In genomic region chr19:6037695-6038094, GRCm38 (mm10) we compare ENCODE assay signal across 22 mouse cellular contexts. TPM values are rescaled to one million over a fixed set of nuclear protein-coding genes. Genes with fewer than 3 reads are reported as not detected.
DNase-seq lines count a peak whose midpoint lies in the region; ATAC-seq and TF ChIP-seq lines count a peak whose summit lies in the region.
"Had no signal": no experiment of that assay in that cellular context is flagged by ENCODE, and none has a peak within 500 bp of the region (broad histone marks: within the 10 kb centered on the region; RNA-seq: fewer than 3 reads in every experiment).

No protein-coding gene starts in this region.

- H3K79me2 ChIP-seq in liver, adult 2 months (ENCODE audit: control insufficient read depth, insufficient read depth, low read length) = no peaks in the 10 kb centered on the region
- no peaks in the 10 kb centered on the region for H3K79me2 ChIP-seq in MEL (ENCODE audit: control insufficient read depth, insufficient read depth, low read length, poor library complexity)

- TF ChIP-seq EP300 in MEL (IDR thresholded peaks at IDR 0.05; ENCODE audit: low read depth in 1 of 2, low read length in 2 of 2) = peak in 1 of 2 experiments; percentile 10; a peak in 1 of 4 replicates

- H3K4me1 ChIP-seq in liver, adult 2 months (ENCODE audit: control insufficient read depth, insufficient read depth, low read length) = peaks cover 20% of the 10 kb centered on the region
- H3K4me1 ChIP-seq in liver, embryonic 12.5 days = 0 out of 2 replicates have a peak, but pooled peaks cover 5% of the 10 kb centered on the region
- H3K4me1 ChIP-seq in MEL (ENCODE audit: control insufficient read depth in 1 of 2, insufficient read depth in 2 of 2, low read length in 2 of 2) = peaks cover 0 to 3% of the 10 kb centered on the region in 2 experiments; a peak in 2 of 4 replicates
- peaks cover 25% of the 10 kb centered on the region for H3K4me1 ChIP-seq in small intestine, adult 2 months (ENCODE audit: control insufficient read depth, insufficient read depth, insufficient read length, low read length)
- H3K4me1 ChIP-seq in hindbrain, embryonic 14.5 days (replicated peaks; ENCODE audit: control insufficient read depth, insufficient read depth, low read length) = no peaks in the 10 kb centered on the region

- ATAC-seq in liver, embryonic 12.5 days = no peak
- no peak for ATAC-seq in megakaryocyte, adult 5-6 weeks (ENCODE audit: poor library complexity, severe bottlenecking)
- ATAC-seq in hindbrain, embryonic 14.5 days (ENCODE audit: low FRiP score) = no peak
- ATAC-seq: activated CD4-positive, CD25-positive, alpha-beta regulatory T cell, adult 4 months; CD4-positive, CD25-positive, alpha-beta regulatory T cell, adult 4 months; Patski had no signal

- no peak overlapping the region for H3K27ac ChIP-seq in liver, adult 2 months (replicated peaks; ENCODE audit: insufficient read depth, low read depth, low read length)
- no peak overlapping the region for H3K27ac ChIP-seq in liver, embryonic 12.5 days
- no peak overlapping the region for H3K27ac ChIP-seq in MEL (ENCODE audit: control insufficient read depth, low read depth, low read length)
- H3K27ac ChIP-seq in small intestine, adult 2 months (ENCODE audit: insufficient read depth, low read depth, low read length) = peak overlapping the region; percentile 89
- H3K27ac ChIP-seq in hindbrain, embryonic 14.5 days = no peak overlapping the region

- H3K9ac ChIP-seq in liver, adult 2 months (ENCODE audit: low read depth, low read length) = no peak overlapping the region
- H3K9ac ChIP-seq in liver, embryonic 12.5 days = no peak overlapping the region
- H3K9ac ChIP-seq in MEL (ENCODE audit: control insufficient read depth, low read depth, low read length, poor library complexity, severe bottlenecking) = no peak overlapping the region
- H3K9ac ChIP-seq in hindbrain, embryonic 14.5 days = no peak overlapping the region

- TF ChIP-seq RAD21 in MEL (IDR thresholded peaks at IDR 0.05; ENCODE audit: low read depth, low read length) = no peak

- no peak for TF ChIP-seq CTCF in liver, adult 2 months (IDR thresholded peaks at IDR 0.05; ENCODE audit: low read depth, low read length)
- TF ChIP-seq CTCF in MEL (IDR thresholded peaks at IDR 0.05 in 2 of 3, conservative IDR thresholded peaks at IDR 0.05 in 1 of 3; ENCODE audit: control insufficient read depth in 1 of 3, insufficient read depth in 1 of 3, low read depth in 2 of 3, low read length in 3 of 3, poor library complexity in 1 of 3, severe bottlenecking in 1 of 3) = no peak
- no peak for TF ChIP-seq CTCF in small intestine, adult 2 months (IDR thresholded peaks at IDR 0.05; ENCODE audit: extremely low read depth, insufficient read length, insufficient replicate concordance, low read depth, low read length)

- no peak overlapping the region for H3K4me2 ChIP-seq in liver, embryonic 12.5 days
- no peak overlapping the region for H3K4me2 ChIP-seq in hindbrain, embryonic 14.5 days (replicated peaks)

- DNase-seq in liver, adult 2 months (ENCODE audit: extremely low read depth, low read depth, low spot score) = peak; percentile 86
- peak; percentile 38 for DNase-seq in MEL (ENCODE audit: low read depth, low spot score)
- no peak for DNase-seq in hindbrain, embryonic 14.5 days (ENCODE audit: low spot score)
- DNase-seq: adrenal gland, adult 2 months; adrenal gland, adult 8-10 months; adrenal gland, postnatal 10 days; adrenal gland, postnatal 14 days; adrenal gland, postnatal 25 days; adrenal gland, postnatal 36 days; B cell, adult 2 months; cerebellum, adult 11 months; cerebellum, adult 11-12 months; cerebellum, adult 18-20 months; cerebellum, adult 2 months had no signal

- no peak overlapping the region for H3K4me3 ChIP-seq in liver, adult 2 months (ENCODE audit: insufficient read depth, low read depth, low read length)
- H3K4me3 ChIP-seq in liver, embryonic 12.5 days = no peak overlapping the region
- H3K4me3 ChIP-seq in MEL (ENCODE audit: control insufficient read depth in 1 of 2, insufficient read depth in 1 of 2, low read depth in 2 of 2, low read length in 2 of 2) = no peak overlapping the region
- no peak overlapping the region for H3K4me3 ChIP-seq in small intestine, adult 2 months (ENCODE audit: low read depth, low read length)
- no peak overlapping the region for H3K4me3 ChIP-seq in hindbrain, embryonic 14.5 days (replicated peaks; ENCODE audit: low read length)

- no peaks in the 10 kb centered on the region for H3K36me3 ChIP-seq in liver, adult 2 months (ENCODE audit: control insufficient read depth, insufficient read depth, low read length)
- H3K36me3 ChIP-seq in liver, embryonic 12.5 days = no peaks in the 10 kb centered on the region
- peaks cover 0 to 3% of the 10 kb centered on the region in 2 experiments; a peak in 2 of 4 replicates for H3K36me3 ChIP-seq in MEL (ENCODE audit: control insufficient read depth in 1 of 2, insufficient read depth in 2 of 2, low read length in 2 of 2)
- H3K36me3 ChIP-seq in small intestine, adult 2 months (ENCODE audit: control insufficient read depth, insufficient read depth, low read length) = no peaks in the 10 kb centered on the region
- H3K36me3 ChIP-seq in hindbrain, embryonic 14.5 days (replicated peaks; ENCODE audit: control insufficient read depth, insufficient read depth) = no peaks in the 10 kb centered on the region

- H3K9me3 ChIP-seq in liver, embryonic 12.5 days (replicated peaks) = no peaks in the 10 kb centered on the region
- H3K9me3 ChIP-seq in MEL (replicated peaks; ENCODE audit: insufficient read depth, low read length) = no peaks in the 10 kb centered on the region
- no peaks in the 10 kb centered on the region for H3K9me3 ChIP-seq in hindbrain, embryonic 14.5 days (ENCODE audit: control insufficient read depth, low read length)
- H3K9me3 ChIP-seq: G1E had no signal

- no peak for TF ChIP-seq POLR2A in liver, adult 2 months (IDR thresholded peaks at IDR 0.05; ENCODE audit: extremely low read depth, insufficient read depth, low read length)
- TF ChIP-seq POLR2A in MEL (IDR thresholded peaks at IDR 0.05; ENCODE audit: control insufficient read depth in 1 of 2, insufficient read depth in 1 of 2, low read depth in 1 of 2, low read length in 2 of 2, poor library complexity in 1 of 2) = no peak
- TF ChIP-seq POLR2A in small intestine, adult 2 months (IDR thresholded peaks at IDR 0.05; ENCODE audit: low read depth, low read length) = no peak

- no peaks in the 10 kb centered on the region for H3K27me3 ChIP-seq in liver, adult 2 months (ENCODE audit: control insufficient read depth, insufficient read depth, low read length)
- H3K27me3 ChIP-seq in liver, embryonic 12.5 days (replicated peaks) = 0 out of 2 replicates have a peak, but pooled peaks cover 4% of the 10 kb centered on the region
- no peaks in the 10 kb centered on the region; a peak in 1 of 4 replicates for H3K27me3 ChIP-seq in MEL (ENCODE audit: control insufficient read depth in 1 of 2, insufficient read depth in 2 of 2, low read length in 2 of 2)
- no peaks in the 10 kb centered on the region for H3K27me3 ChIP-seq in small intestine, adult 2 months (ENCODE audit: control insufficient read depth, insufficient read depth, low read length)
- no peaks in the 10 kb centered on the region for H3K27me3 ChIP-seq in hindbrain, embryonic 14.5 days (ENCODE audit: control insufficient read depth, insufficient read depth, low read length)
- H3K27me3 ChIP-seq: CH12.LX, Patski had no signal

RNA-seq across cellular contexts. Expression of gene Syvn1, which starts 8.7 kb away (rescaled TPM):
- 7.6 and 15.2 TPM in 2 replicates for total RNA-seq in liver, adult 2 months (2014; rRNA removed)
- polyA plus RNA-seq in liver, adult 2 months (2012; rRNA removed) = 53.0 and 64.7 TPM in 2 replicates
- polyA plus RNA-seq in liver, embryonic 12.5 days (2016; fragmentation: Nextera tagmentation; extraction: Ambion mirVana) = 17.4 and 19.4 TPM in 2 replicates
- total RNA-seq in MEL (2012; rRNA removed) = 12.5 and 14.3 TPM in 2 replicates
- 10 to 100 TPM in 1 of 2 experiments, not detected in 1; 55.0 TPM for polyA plus RNA-seq in MEL (2012; ENCODE audit: insufficient read depth in 1 of 2, insufficient read length in 2 of 2, low read depth in 1 of 2, low replicate concordance in 2 of 2, missing spikeins in 1 of 2)
- 70.9 and 103 TPM in 2 replicates for polyA plus RNA-seq in small intestine, adult 2 months (2012; rRNA removed)
- total RNA-seq in megakaryocyte, adult 5-6 weeks (2015) = 16.8 and 17.8 TPM in 2 replicates
- total RNA-seq in megakaryocyte, adult 5-6 weeks (2017) = 6.3 and 7.2 TPM in 2 replicates
- polyA plus RNA-seq in hindbrain, embryonic 14.5 days (2014; fragmentation: Nextera tagmentation; extraction: Ambion mirVana) = 28.7 and 32.9 TPM in 2 replicates

RNA-seq across cellular contexts. Expression of gene Mrpl49, which starts 19.9 kb away (rescaled TPM):
- total RNA-seq in liver, adult 2 months (2014; rRNA removed) = 27.1 and 27.2 TPM in 2 replicates
- 13.6 and 16.8 TPM in 2 replicates for polyA plus RNA-seq in liver, adult 2 months (2012; rRNA removed)
- polyA plus RNA-seq in liver, embryonic 12.5 days (2016; fragmentation: Nextera tagmentation; extraction: Ambion mirVana) = 58.0 and 62.7 TPM in 2 replicates
- total RNA-seq in MEL (2012; rRNA removed) = 65.1 and 81.6 TPM in 2 replicates
- polyA plus RNA-seq in MEL (2012; ENCODE audit: insufficient read depth in 1 of 2, insufficient read length in 2 of 2, low read depth in 1 of 2, low replicate concordance in 2 of 2, missing spikeins in 1 of 2) = 10 to 100 TPM in 1 of 2 experiments, not detected in 1; 98.7 TPM
- polyA plus RNA-seq in small intestine, adult 2 months (2012; rRNA removed) = 7.6 and 14.8 TPM in 2 replicates
- total RNA-seq in megakaryocyte, adult 5-6 weeks (2015) = 28.7 and 35.8 TPM in 2 replicates
- total RNA-seq in megakaryocyte, adult 5-6 weeks (2017) = 31.0 and 33.0 TPM in 2 replicates
- 64.2 and 64.5 TPM in 2 replicates for polyA plus RNA-seq in hindbrain, embryonic 14.5 days (2014; fragmentation: Nextera tagmentation; extraction: Ambion mirVana)

RNA-seq across cellular contexts. Expression of gene Fau, which starts 19.9 kb away (rescaled TPM):
- total RNA-seq in liver, adult 2 months (2014; rRNA removed) = 455 and 560 TPM in 2 replicates
- 715 and 820 TPM in 2 replicates for polyA plus RNA-seq in liver, adult 2 months (2012; rRNA removed)
- 699 and 700 TPM in 2 replicates for polyA plus RNA-seq in liver, embryonic 12.5 days (2016; fragmentation: Nextera tagmentation; extraction: Ambion mirVana)
- 2,020 and 2,413 TPM in 2 replicates for total RNA-seq in MEL (2012; rRNA removed)
- polyA plus RNA-seq in MEL (2012; ENCODE audit: insufficient read depth in 1 of 2, insufficient read length in 2 of 2, low read depth in 1 of 2, low replicate concordance in 2 of 2, missing spikeins in 1 of 2) = 1,000 to 10,000 TPM in 1 of 2 experiments, not detected in 1; 2,967 TPM
- 1,660 and 2,469 TPM in 2 replicates for polyA plus RNA-seq in small intestine, adult 2 months (2012; rRNA removed)
- total RNA-seq in megakaryocyte, adult 5-6 weeks (2015) = 2,056 and 2,077 TPM in 2 replicates
- 1,670 and 1,985 TPM in 2 replicates for total RNA-seq in megakaryocyte, adult 5-6 weeks (2017)
- 537 and 672 TPM in 2 replicates for polyA plus RNA-seq in hindbrain, embryonic 14.5 days (2014; fragmentation: Nextera tagmentation; extraction: Ambion mirVana)

RNA-seq across cellular contexts. Expression of gene Capn1, which starts 22.0 kb away (rescaled TPM):
- 8.0 and 9.9 TPM in 2 replicates for total RNA-seq in liver, adult 2 months (2014; rRNA removed)
- polyA plus RNA-seq in liver, adult 2 months (2012; rRNA removed) = 10.6 and 12.7 TPM in 2 replicates
- 37.7 and 38.5 TPM in 2 replicates for polyA plus RNA-seq in liver, embryonic 12.5 days (2016; fragmentation: Nextera tagmentation; extraction: Ambion mirVana)
- 42.5 and 43.4 TPM in 2 replicates for total RNA-seq in MEL (2012; rRNA removed)
- 10 to 100 TPM in 1 of 2 experiments, not detected in 1; 75.2 TPM for polyA plus RNA-seq in MEL (2012; ENCODE audit: insufficient read depth in 1 of 2, insufficient read length in 2 of 2, low read depth in 1 of 2, low replicate concordance in 2 of 2, missing spikeins in 1 of 2)
- 30.9 and 129 TPM in 2 replicates for polyA plus RNA-seq in small intestine, adult 2 months (2012; rRNA removed)
- total RNA-seq in megakaryocyte, adult 5-6 weeks (2015) = 31.1 and 32.2 TPM in 2 replicates
- total RNA-seq in megakaryocyte, adult 5-6 weeks (2017) = 53.7 and 54.8 TPM in 2 replicates
- polyA plus RNA-seq in hindbrain, embryonic 14.5 days (2014; fragmentation: Nextera tagmentation; extraction: Ambion mirVana) = 5.4 and 6.5 TPM in 2 replicates

RNA-seq across cellular contexts. Expression of gene Znhit2, which starts 23.3 kb away (rescaled TPM):
- total RNA-seq in liver, adult 2 months (2014; rRNA removed) = 10.9 and 12.6 TPM in 2 replicates
- 52.6 and 52.7 TPM in 2 replicates for polyA plus RNA-seq in liver, adult 2 months (2012; rRNA removed)
- 31.1 and 31.8 TPM in 2 replicates for polyA plus RNA-seq in liver, embryonic 12.5 days (2016; fragmentation: Nextera tagmentation; extraction: Ambion mirVana)
- 26.3 and 37.3 TPM in 2 replicates for total RNA-seq in MEL (2012; rRNA removed)
- polyA plus RNA-seq in MEL (2012; ENCODE audit: insufficient read depth in 1 of 2, insufficient read length in 2 of 2, low read depth in 1 of 2, low replicate concordance in 2 of 2, missing spikeins in 1 of 2) = 10 to 100 TPM in 1 of 2 experiments, not detected in 1; 27.0 TPM
- 56.8 and 78.1 TPM in 2 replicates for polyA plus RNA-seq in small intestine, adult 2 months (2012; rRNA removed)
- total RNA-seq in megakaryocyte, adult 5-6 weeks (2015) = 8.9 and 10.0 TPM in 2 replicates
- total RNA-seq in megakaryocyte, adult 5-6 weeks (2017) = 10.4 and 11.3 TPM in 2 replicates
- 35.3 and 36.3 TPM in 2 replicates for polyA plus RNA-seq in hindbrain, embryonic 14.5 days (2014; fragmentation: Nextera tagmentation; extraction: Ambion mirVana)
